Mouse (Mus musculus): ENCODE data around the gene Gm7534.

DNA sequence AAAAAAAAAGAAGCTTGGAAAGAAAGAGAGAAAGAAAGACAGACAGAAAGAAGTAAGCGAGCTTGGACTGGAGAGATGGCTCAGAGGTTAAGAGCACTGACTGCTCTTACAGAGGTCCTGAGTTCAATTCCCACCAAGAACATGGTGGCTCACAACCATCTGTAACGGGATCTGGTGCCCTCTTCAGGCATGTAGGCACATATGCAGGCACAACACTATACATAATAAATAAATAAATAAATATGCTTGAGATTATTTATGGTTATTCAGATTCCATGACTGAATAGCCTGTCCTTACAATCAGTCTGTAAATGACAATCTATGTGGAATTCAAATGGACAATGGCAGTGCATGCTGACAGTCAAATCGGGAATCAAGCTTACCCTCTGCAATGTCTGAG lies 35.9 kb downstream of the Gm7534 start:
- no peak for TF ChIP-seq CHD2 (IDR thresholded peaks at IDR 0.05; ENCODE audit: low read depth, low read length)
- TF ChIP-seq HCFC1 (IDR thresholded peaks at IDR 0.05; ENCODE audit: borderline replicate concordance, insufficient read depth, low read length): no peak
- TF ChIP-seq MAFK (IDR thresholded peaks at IDR 0.05; ENCODE audit: insufficient read depth, low read depth, low read length): no peak
- TF ChIP-seq ZC3H11A (IDR thresholded peaks at IDR 0.05; ENCODE audit: borderline replicate concordance, low read depth, low read length): no peak
- TF ChIP-seq ZNF384 (IDR thresholded peaks at IDR 0.05; ENCODE audit: low read depth, low read length): no peak
